Mouse (Mus musculus) adrenal gland, postnatal 14 days (tissue): ENCODE data around the gene Mettl16. TPM values are rescaled to one million over a fixed set of nuclear protein-coding genes. Genes with fewer than 3 reads are reported as not detected.

ENCODE experiments used
- DNase-seq: peaks from one replicate; pipeline ENCODE4 v3.0.0; 2021; ENCODE audit warnings: mixed read lengths
- total RNA-seq: library from RNA; stranded (reverse); gene quantifications from 2 replicates; pipeline ENCODE4 v1.2.3, GENCODE M21; 2021

Mettl16 gene
- total RNA-seq, 1 experiment from 2014 or later: 29.2 TPM

DNA sequence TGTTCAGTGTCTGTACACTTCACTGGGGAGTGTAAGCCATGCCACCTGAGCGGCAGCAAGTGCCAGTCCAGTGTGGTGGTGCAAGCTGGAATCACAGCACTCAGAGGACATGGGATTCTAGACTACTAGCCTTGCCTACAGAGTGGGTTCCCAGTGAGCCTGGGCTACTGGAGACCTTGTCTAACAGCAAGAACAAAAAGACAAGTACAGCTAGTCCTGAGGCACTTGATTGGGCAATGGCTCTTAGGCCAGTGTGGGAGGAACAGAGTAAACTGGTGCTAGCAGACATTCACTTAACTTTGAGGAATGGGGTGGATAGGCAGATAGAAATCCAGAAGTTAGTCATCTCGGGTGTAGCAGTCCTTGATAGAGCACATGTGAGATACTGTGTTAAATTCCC lies 1.8 kb downstream of the Mettl16 start:
- no peak for DNase-seq

DNA sequence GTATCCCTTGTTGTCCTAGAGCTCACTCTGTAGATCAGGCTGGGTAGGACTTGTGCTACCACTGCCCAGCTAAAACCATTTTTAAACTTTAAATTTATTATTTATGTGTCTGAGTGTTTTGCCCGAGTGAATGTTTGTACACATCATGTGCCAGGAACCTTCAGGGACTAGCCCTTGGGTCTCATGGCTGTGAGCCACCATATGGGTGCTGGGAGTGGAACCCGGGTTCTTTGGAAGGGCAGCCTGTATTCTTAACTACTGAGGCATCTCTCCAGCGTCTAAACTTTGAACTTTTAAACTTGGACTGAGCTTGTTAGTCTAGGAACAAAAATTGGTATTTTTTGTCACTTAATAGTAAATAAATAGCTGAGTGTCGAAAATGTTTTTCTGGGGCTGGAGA lies 22.2 kb downstream of the Mettl16 start:
- no peak for DNase-seq

DNA sequence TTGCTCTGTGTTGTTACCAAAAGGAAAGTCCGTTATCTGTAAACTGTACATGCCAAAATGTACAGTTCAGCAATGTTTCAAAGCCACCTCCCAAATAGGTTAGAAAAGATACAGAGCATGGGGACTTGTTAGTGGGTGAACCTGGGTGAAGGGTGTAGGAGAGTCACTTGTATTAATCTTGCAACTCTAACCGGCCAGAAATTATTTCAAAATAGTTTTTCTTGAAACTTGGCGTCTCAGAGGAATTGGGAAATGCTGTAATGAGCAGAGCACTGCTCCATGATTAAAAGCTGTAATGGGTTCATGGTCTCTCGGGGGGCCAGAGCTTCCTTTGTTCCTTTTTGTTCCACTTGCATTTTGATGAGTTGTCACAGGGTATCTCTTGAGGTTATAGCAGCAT lies 30.0 kb downstream of the Mettl16 start:
- DNase-seq: peak; percentile 14

DNA sequence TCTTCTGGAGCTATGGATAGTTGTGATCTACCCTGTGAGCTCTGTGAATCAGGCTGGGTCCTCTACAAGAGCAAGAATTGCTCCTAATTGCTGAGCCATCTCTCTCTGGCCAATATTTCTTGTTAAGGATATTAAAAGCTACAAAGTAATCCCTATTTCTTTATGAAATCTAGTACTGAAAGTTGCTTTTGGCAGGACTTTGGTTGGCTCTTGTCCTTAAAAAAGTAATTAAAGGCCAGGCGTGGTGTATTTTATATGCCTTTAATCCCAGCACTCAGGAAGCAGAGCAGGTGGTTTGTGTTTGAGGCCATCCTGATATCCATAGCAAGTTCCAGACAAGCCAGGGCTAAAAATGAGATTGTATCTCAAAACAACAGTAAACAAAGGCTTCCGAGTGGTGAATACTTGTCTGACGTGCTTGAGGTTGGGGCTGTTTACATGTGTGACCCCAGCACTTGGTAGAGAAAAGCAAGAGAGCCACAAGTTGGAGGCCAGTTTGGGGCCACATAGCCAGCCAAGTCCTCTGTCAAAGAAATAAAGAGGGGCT lies 33.5 kb downstream of the Mettl16 start:
- no peak for DNase-seq

DNA sequence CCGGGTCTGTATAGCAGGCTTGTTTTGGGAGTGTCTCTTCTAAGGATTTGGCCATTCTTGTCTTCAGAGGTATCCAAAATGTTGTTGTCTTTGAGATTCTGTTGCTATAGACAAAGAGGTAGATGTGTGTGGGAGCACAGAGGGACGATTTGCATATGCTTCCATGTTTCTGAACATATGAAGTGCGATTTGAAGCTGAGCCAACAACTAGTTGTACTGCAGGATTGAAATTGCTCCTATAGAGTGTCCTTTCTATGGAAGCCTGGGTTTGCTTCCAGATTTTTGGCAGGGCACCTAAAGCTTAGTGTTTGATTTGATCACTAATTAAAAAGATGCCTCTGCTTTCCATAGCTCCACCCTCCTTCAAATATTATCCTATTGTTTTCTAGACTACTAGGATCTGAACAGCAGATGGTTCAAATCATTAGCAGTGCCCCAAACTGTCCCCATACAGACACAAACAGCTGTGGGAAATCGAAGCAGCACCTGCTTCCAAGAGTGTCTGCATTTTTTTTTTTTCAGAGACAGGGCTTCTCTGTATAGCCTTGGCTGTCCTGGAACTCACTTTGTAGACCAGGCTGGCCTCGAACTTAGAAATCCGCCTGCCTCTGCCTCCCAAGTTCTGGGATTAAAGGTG lies 36.7 kb downstream of the Mettl16 start:
- no peak for DNase-seq

DNA sequence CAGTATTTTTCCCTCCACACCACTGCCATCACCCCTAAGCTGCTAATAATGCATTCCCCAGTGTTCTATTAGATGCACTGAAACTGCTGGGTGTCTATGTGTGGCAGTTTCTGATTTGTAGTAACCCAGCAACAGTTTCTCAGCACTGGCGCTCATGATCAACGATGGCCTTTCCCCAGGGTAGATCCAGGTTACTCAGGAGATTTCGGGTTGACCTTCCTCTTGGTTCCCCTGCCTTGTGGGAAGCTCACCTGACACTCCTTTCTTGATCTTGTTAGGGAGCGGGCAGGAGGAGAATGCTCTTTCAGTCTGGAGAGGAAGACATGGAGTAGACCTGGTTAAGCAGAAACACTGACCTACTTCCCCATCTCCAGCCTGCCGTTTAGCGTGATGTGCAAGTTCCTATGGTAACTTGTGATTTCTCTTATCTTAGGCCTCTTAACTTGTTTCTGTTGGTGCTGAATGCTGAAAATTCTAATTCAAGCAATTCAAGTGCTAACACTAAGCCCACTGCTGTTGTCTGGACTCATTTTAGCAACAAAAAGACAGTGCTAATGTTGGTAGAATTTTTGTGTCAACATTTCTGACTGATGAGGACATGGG lies 37.7 kb downstream of the Mettl16 start:
- no peak for DNase-seq

DNA sequence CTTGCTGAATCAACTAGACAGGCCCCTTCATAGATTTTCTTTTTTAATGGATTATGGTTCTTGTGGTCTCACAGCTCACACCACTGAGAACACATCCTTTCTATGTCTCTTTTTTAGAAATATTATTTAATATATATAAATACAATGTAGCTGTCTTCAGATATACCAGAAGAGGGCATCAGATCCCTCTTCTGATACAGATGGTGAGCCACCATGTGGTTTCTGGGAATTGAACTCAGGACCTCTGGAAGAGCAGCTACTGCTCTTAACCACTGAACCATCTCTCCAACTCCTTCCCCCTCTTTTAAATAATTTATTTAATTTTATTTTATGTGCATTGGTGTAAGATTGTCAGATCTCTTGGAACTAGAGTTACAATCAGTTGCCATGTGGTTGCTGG lies 39.5 kb downstream of the Mettl16 start:
- DNase-seq: no peak

DNA sequence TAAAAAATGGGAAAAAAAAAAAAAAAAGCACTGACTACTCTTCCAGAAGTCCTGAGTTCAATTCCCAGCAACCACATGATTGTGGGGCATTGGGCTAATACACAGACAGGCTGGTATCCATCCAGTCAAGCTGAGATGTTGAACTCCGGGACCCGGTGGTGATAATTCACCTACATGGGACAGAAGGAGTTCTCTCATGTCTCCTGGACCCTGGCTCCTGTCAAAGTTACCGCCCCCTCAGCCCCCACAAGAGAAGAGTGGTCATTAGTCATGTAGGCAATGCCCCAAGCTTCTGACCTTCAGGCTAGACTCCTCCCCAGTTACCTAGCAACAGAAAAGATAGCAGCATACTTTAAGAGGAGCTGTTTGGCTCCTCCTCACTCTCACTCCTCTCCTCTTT lies 40.4 kb downstream of the Mettl16 start:
- peak; percentile 36 for DNase-seq

DNA sequence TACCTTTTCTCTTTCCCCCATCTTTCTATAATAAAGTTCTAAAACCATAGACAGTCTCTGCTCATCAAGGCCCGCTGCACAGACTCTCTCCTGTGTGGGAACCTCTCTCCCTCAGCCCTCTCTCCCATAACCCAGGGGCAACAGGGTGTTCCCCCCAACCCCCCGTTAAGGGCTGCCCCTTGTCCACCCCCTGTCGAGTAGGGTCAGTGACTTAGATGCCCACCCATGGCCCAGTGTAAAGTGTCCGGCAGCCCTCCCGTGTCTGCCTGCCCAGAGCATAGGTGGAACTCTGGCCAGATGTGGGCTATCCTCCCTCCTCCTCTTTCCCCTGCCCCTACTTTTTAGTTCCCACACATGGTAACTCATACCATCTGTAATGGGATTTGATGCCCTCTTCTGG lies 40.9 kb downstream of the Mettl16 start:
- no peak for DNase-seq

DNA sequence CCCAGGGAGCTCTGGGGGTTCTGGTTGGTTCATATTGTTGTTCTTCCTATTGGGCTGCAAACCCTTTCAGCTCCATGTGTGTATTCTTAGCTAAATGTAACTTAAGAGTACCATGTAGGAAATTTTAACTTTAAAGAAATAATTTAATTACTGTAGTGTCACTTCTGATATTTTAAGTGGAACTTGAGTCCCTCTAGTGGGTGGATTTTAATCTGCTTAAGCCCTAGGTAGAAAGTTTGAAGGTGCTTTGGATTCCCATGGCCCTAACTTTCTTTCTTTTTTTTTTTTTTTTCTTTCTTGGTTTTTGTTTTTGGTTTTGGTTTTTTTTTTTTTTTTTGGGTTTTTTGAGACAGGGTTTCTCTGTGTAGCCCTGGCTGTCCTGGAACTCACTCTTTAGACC lies 45.2 kb downstream of the Mettl16 start:
- no peak for DNase-seq

DNA sequence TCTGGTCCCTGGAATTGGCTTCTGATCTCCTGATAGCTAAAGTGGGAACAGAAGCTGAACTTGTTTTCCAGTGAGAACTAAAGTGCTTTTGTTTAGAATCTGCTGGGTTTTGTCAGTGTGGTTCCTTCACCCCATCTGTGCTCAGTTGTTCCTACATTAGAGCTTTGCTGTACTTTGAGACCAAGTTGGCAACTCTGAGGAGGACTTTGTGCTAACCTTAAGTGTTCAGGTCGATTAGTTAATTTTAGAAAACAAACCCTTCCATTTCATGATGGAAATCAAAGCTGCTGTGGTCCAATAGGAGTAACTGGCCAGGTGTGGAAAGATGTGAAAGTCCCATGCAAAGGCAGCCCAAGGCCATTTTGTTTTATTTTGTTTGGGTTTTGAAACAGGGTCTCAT lies 50.3 kb downstream of the Mettl16 start:
- no peak for DNase-seq

DNA sequence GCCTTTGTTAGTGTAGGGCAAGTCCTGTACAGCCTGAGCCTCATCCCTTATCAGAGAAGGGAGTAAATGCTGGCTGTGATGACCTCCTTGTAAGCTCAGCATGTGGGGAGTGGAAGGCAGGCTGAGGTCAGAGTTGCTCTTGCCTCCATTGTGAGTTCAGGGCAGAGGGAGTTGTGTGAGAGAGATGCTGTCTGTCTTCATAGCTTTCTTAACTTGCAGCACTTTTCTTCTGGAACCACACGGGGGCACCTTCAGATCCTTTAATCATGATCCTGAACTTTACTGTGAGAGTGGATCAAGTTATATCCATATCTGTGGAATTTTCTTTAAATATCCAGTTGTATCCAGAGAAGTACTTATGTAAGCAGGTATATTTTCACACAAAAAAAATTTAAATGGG lies 50.8 kb downstream of the Mettl16 start:
- DNase-seq: peak; percentile 51

DNA sequence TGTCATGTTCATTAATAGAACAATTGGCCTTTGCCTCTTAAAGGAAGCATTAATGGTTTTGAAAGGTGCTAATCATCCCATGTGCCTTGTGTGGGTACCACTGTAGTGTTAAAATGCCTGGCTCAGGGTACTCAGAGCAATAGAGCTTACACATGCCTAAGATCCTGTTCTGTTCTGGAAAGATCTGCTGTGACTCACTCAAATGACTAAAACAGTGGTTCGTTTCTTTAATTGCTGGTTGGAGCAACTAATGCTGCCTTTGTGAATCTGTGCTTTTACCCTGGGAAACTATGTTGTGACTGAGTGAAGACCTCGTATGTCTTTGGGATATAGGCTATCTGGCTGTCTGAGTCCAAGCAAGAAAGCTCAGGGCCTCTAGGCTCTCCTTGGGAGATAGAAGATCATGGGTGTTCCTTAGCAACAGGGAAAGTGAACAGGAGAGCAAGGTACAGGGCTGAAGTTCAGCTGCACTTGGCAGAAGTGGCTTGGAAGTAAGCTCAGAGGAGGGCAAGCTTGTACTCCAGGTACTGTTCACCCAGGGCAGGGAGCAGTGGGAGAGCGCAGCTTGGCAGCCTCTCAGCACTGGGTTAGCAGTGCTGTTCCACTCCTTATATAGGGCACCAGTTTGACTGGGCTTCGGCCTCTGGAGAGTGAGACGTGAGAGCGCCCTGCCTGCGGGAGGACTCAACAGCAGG lies 52.3 kb downstream of the Mettl16 start:
- no peak for DNase-seq

DNA sequence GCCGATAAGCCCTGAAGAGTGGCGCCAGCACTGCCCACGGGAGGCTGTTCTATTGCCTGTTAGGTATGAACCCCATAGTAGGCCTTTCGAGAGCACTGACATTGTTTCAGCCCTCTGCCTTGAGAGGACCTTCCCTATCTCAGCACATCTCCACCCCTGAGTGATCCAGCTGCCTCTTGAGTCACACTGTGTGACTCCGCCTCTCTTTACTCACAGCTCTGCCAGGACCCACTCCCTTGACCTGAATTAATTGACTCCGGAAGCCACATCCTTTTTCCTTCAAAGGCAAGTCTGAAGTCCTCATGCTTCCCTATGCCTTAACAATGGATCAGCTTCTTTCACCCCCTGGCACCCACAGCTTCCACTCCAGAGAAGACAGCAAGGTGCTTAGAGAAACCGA lies 55.5 kb downstream of the Mettl16 start:
- DNase-seq: peak; percentile 74

DNA sequence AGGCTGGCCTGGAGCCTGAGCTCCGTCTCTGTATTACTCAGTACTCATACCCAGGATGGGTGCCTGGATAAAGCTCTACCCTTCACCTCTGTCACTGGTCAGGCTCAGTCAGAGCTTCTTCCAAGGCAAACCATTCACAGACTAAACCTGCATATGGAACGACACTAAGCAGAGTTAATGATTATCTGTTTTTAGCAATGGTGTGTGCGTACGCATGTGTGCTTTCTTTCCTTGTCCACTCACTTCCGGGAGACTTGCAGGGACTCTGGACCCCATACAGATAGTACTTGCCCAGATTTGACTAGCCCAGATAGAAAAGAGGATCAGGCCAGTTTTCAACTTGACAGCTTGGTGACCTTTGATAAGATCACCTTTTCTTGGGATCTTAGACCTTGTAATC lies 56.1 kb downstream of the Mettl16 start:
- DNase-seq: no peak

DNA sequence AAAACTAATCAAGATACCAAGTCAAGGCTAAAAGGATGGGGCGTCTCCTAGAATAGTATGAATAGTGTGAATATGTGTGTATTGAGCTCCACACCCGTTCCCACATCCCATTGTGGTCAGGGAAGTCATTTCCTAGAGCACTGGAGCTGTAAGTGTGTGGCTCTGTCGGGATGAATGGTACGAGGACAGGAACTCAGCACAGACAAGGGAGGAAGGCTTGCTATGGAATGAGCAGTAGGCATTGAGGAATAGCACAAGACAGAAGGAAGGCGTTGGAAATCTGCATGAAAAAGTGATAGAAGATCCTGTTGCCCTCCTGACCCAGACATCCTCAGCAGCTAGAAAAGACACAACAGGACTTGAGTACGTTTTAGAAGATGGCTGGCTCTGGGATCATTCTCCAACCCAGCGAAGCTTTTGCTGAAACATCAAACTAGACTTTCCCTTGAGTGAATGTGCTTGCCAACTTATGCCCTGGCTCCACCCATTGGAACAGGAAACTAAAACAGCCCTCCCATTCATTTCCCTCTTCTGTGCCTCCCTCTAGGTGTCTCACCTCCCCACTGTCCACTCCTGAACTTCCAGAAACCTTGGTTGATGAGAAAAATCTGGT lies 57.3 kb downstream of the Mettl16 start:
- DNase-seq: no peak

DNA sequence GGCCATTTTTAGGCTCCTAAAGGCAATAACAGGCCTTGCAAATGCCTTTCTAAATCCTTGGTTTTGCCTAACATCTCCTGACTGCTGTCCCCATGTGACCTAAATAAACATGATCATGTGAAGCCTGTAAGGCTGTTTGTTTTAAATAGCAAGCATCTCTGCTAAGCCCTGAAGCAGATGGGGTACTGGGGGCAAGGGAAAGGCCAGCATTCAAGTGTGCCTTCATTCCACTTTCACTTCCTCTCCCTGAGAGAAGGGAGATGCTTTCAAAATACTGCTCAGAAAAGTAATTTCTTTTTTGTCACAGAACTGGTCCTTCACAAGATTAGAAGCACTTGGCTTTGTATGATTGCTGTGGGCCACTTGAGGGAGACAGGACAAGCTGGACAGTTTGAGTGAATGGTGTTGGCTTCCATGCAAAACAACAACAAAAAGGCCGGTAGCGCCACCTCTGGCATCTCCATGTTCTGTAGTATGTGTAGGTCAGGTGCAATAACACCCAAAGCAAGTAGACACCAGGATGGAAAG lies 57.8 kb downstream of the Mettl16 start:
- no peak for DNase-seq

DNA sequence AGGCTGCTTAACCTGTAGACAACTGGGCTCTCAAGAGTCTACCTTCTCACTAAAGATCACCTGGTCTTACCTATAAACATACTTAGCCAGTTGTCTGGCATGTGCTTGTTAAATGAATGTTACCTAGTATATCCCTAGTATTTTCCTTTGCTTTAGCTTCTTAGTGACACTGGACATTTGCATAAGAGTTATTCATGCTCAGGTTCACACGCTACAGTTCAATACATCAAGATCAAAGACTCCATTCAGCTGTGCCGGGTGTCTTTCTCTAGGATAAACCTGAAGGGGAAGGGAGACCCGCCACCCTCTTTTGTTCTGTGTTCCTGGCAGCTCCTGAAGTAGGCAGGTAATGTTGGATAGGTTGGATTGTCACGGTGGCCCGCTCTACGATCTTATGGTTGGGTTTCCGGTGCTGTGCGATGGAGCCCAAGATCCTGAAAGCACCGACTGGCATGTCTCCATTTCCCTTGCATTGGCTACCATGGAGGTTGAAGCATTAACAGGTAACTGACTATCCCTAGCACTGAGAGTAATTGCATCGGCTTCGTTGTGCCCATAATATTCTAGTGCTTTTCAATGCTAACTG lies 58.4 kb downstream of the Mettl16 start:
- DNase-seq: no peak

DNA sequence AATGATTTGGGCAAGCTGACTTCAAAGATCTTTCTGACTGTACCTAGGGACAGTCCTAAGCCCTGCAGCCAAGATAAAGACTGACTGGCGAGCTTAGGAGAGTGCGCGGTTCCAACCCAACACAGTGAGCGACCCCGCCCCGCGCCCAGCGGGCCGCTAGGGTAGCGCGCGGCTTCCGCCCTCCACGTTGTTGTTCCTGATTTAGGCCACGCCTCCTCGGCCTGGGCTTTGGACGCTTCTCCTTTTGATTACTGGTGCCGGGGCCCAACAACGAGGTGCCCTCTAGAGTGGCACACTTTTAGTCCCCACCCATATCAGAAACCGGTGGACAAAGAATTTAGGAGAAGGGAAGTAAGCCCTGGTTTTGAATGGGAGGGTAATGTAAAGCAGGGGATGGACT lies 59.2 kb downstream of the Mettl16 start:
- peak; percentile 92 for DNase-seq

DNA sequence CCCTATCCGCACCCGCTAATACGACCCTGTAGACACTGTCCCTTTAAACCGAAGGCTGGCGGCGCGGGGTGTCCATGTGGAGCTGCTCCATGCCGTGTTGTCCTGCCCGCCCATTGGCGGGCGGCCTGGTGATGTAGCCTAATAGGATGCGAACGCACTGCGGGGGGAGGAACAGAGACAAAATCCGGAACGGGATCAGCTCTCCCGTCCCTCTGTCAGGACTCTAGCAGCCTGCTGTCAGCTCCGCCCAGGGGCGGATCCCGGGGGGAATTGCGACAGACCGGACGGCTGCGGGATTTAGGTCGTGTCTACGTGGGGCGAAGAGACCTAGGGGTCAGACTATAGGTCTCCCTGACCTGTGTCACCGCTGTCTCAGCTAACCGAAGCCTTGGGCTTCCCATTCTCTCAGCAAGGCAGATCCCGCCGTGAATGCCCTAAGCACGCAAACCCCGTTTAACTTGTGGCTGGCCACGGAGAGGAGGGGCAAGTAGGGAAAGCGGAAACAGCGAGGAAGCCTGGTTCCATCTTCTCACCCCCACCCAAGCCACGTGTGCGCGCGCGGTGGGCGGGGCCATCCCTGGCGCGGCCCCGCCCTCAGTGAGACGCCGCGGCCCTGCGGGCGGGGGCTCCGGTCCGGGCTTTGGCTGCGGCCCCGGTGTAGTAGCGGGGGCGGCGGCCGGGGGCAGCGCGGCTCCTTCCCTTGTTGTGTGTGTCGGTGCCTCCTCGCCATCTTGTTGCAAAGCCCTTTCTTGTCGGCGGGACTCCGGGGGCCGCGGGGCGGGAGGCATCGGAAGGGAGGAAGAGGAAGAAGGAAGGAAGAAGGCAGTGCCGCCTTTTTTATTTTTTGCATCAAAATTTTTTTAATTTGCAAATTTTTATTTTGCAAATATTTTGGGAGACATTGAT lies 59.9 kb downstream of the Mettl16 start, which contains the start of gene Mnt:
Mnt (plus strand) TSS at position 665 of the 906 bp plus-strand sequence.
- peak; percentile 99 for DNase-seq

DNA sequence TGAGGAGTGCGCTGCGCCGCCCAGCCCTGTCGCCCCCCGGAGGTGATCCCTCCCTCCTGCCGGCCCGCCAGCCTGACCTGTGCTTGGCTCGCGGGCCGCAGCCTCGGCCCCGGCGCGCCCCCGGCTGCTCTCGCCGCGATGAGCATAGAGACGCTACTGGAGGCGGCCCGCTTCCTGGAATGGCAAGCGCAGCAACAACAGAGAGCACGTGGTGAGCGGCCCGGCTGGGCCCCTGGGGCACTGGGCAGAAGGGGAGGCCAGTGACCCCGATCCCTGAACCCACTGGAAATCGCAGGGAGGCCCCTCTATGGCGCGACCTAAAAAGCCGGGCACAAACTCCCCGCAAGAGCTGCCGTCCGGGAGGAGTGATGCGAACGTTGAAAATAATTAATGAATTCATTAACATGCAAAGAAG lies 60.6 kb downstream of the Mettl16 start:
- DNase-seq: peak; percentile 75
